Mouse (Mus musculus) midbrain, embryonic 15.5 days (tissue): ENCODE measurements around the gene Gprin1. TPM values are rescaled to one million over a fixed set of nuclear protein-coding genes. Genes with fewer than 3 reads are reported as not detected.

Experiments used
- ATAC-seq: fragments of 200-750 bp; cut with Nextera tagmentation; replicated peaks from 2 replicates; pipeline ENCODE4 v1.8.0; 2017; ENCODE audit warnings: moderate TSS enrichment
- H3K27ac ChIP-seq: fragments of 300-500 bp; sonication (generic); 2 replicates; pipeline ENCODE4 v1.5.1; 2015; ENCODE audit warnings: mild to moderate bottlenecking, inconsistent platforms
- H3K27me3 ChIP-seq: fragments of 300-500 bp; sonication (generic); replicated peaks from 2 replicates; pipeline ENCODE4 v1.6.1; 2015; ENCODE audit warnings: inconsistent platforms
- H3K36me3 ChIP-seq: fragments of 300-500 bp; sonication (generic); replicated peaks from 2 replicates; pipeline ENCODE4 v1.6.1; 2015; ENCODE audit warnings: inconsistent platforms
- H3K4me1 ChIP-seq: fragments of 300-500 bp; sonication (generic); 2 replicates; pipeline ENCODE4 v1.6.1; 2015; ENCODE audit warnings: inconsistent platforms
- H3K4me2 ChIP-seq: fragments of 300-500 bp; sonication (generic); 2 replicates; pipeline ENCODE4 v1.6.1; 2015; ENCODE audit warnings: inconsistent platforms, mild to moderate bottlenecking, moderate library complexity
- H3K4me3 ChIP-seq: fragments of 300-500 bp; sonication (generic); 2 replicates; pipeline ENCODE4 v1.5.1; 2015; ENCODE audit warnings: mild to moderate bottlenecking, inconsistent platforms
- H3K9ac ChIP-seq: fragments of 300-500 bp; sonication (generic); 2 replicates; pipeline ENCODE4 v1.6.1; 2015; ENCODE audit warnings: mild to moderate bottlenecking, inconsistent platforms
- H3K9me3 ChIP-seq: fragments of 300-500 bp; sonication (generic); 2 replicates; pipeline ENCODE4 v1.6.1; 2016; ENCODE audit warnings: inconsistent platforms
- WGBS: fragments of 180-500 bp; shearing (Covaris S2); methylation state at CpG from one replicate; pipeline ENCODE4 v1.1.7; 2015; ENCODE audit warnings: mixed read lengths; 5-methylcytosine and 5-hydroxymethylcytosine counted together
- polyA plus RNA-seq: library from polyadenylated mRNA; unstranded; fragments of >200 nt; fragmentation: Nextera tagmentation; extraction: Ambion mirVana; gene quantifications from 2 replicates; pipeline ENCODE4 v1.2.1, GENCODE M21; 2015

Gene Gprin1
- polyA plus RNA-seq, 1 experiment from 2014 or later: 26.0 TPM

DNA sequence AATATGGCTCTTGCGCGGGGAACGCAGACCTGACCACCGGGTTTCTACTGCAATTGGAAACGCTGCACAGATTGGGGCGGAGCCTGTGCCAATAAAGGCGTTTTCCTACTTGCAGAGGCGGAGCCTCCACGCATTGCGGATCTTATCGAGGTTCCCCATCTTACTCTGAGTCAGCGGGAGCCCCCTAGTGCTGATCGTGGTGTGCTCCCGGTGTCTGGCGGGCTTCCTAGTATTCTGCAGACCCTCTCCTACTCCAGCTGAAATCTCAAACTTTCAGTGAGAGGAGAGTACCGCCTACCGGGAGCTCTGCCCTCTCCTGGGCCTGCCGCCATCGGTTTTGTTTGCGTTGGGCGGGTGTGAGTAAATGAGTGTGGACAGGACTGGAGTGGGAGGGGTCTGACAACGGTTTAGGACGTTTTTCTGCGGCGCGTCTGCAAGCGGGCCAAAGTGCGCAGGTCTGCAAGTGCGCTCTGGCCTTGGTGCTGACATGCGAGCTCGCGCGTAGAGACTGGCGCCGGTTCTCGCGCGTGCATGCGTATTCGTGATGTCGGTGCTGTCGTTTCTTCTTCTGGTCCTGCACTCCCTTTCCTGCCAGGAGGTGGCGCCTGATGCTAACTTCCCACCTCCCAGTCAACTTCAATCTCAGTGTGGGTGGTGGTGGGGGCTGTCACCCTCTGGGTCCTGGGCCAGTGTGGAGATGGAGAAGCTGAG is 8.5 kb upstream of the Gprin1 start:
- Histone ChIP-seq H3K4me2 (peak overlapping the region; percentile 89), H3K27ac (peak overlapping the region; percentile 95), H3K27me3 (peaks cover 4% of the 10 kb centered on the region), H3K36me3 (no peaks in the 10 kb centered on the region), H3K4me3 (peak overlapping the region; percentile 47), H3K9ac (peak overlapping the region; percentile 53), H3K4me1 (peaks cover 55% of the 10 kb centered on the region), H3K9me3 (no peaks in the 10 kb centered on the region)
- 0% methylated on average over 43 of the region's 43 CpGs for WGBS
- ATAC-seq: peak; percentile 84

DNA sequence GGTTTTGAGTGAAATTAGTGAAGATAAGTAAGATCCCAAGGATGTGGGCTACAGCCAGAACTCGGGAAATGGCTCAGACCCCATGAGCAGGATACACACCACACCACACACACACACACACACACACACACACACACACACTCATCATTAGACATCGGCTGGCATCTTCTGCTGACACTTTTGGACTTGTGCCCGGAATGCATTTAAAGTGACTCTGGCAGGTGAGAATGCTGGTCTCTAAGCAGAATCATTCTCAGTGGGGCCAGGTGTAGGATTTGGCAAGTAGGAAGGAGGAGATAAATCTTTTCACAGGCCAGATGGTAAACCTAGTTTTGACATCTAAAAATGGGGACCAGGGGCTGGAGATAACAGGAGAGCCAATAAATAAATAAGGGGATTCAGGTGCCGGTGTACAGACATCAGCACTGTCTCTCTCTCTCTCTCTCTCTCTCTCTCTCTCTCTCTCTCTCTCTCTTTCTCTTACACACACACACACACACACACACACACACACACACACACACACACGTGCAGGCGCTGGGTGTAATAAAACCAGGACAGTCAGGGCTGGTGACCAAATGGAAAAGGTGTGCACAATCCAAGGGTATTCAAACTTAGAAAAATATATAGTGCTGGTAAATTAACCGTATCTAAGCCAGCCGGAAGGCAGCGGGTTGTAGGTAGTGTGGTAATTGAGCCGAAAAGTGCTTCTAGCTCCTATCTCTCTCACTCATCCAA is 7.6 kb upstream of the Gprin1 start:
- H3K27ac ChIP-seq: peak overlapping the region; percentile 95
- H3K4me2 ChIP-seq: peak overlapping the region; percentile 89
- no peaks in the 10 kb centered on the region for H3K9me3 ChIP-seq
- no peaks in the 10 kb centered on the region for H3K36me3 ChIP-seq
- no peaks in the 10 kb centered on the region for H3K27me3 ChIP-seq
- H3K4me3 ChIP-seq: peak overlapping the region; percentile 47
- H3K9ac ChIP-seq: peak overlapping the region; percentile 53
- ATAC-seq: 0 out of 2 replicates have a peak, but pooled peaks have one; percentile 0
- peaks cover 63% of the 10 kb centered on the region for H3K4me1 ChIP-seq
- WGBS: 26% methylated on average over 10 of the region's 10 CpGs

DNA sequence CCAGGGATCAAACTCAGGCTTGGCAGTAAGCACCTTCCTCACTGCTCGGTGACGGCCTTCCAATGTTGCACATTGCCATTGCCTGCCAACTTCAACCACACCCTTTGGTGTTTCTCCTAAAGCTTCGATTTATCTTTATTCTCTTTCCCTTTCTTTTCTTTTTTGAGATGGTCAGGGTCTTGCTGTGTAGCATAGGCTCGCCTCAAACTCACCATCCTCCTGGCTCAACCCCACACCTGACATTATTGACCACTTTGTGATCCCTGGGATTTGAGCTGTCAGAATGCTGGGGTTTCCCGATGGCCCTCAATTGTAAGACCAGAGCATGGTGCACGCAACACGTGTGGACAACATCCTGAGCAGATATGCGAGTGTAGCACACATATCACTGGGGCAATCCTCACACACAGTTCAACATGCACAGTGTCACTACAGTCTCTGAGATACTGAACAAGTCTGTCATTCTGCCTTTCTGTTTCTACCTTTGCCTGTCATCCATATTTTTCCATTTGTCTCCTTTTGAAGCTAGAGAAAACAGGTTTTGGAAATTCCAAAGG is 6.6 kb upstream of the Gprin1 start:
- Histone ChIP-seq H3K4me2 (no peak overlapping the region), H3K27ac (no peak overlapping the region), H3K9ac (no peak overlapping the region), H3K36me3 (no peaks in the 10 kb centered on the region), H3K27me3 (peaks cover 6% of the 10 kb centered on the region; the same call in 1 of the 2 replicates), H3K4me1 (peaks cover 65% of the 10 kb centered on the region), H3K4me3 (no peak overlapping the region), H3K9me3 (no peaks in the 10 kb centered on the region)
- WGBS: 90% methylated on average over 8 of the region's 8 CpGs
- ATAC-seq: no peak

DNA sequence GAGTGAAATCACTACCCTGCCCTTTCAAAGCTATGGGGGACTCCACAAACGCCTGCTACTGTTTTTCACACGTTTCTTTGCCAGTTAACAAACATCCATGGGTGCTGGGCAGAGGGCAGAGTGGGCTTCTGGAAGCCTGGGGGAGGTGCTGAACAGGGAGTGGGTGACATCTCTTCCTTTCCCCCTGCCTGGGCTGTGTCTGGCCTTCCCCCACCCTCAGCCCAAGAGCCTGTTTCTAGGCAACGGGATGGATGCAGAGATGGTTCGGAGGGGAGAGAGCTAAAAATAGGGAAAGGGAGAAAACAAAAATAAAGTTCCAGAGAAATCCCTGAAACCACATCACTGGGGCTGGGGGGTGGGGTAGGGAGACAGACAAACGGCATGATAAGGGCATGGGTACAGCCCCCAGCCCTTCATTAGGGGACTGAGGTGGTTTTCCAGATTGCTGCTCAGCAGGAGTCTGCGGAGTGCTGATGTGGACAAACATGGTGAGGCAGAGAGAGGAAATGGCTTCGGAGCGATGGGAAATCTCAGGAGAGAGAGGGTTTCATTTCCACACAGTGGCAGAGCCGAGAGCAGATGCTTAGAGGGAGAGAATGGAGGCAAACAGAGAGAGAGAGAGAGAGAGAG is 5.6 kb upstream of the Gprin1 start:
- H3K27ac ChIP-seq: peak overlapping the region; percentile 59
- 11% methylated on average over 9 of the region's 9 CpGs for WGBS
- no peaks in the 10 kb centered on the region for H3K36me3 ChIP-seq
- H3K4me3 ChIP-seq: no peak overlapping the region; the same call in 1 of the 2 replicates
- H3K4me1 ChIP-seq: peaks cover 68% of the 10 kb centered on the region
- H3K27me3 ChIP-seq: peaks cover 11% of the 10 kb centered on the region; the same call in 1 of the 2 replicates
- no peak overlapping the region for H3K9ac ChIP-seq
- H3K4me2 ChIP-seq: peak overlapping the region; percentile 19; the same call in 1 of the 2 replicates
- ATAC-seq: no peak
- H3K9me3 ChIP-seq: no peaks in the 10 kb centered on the region

DNA sequence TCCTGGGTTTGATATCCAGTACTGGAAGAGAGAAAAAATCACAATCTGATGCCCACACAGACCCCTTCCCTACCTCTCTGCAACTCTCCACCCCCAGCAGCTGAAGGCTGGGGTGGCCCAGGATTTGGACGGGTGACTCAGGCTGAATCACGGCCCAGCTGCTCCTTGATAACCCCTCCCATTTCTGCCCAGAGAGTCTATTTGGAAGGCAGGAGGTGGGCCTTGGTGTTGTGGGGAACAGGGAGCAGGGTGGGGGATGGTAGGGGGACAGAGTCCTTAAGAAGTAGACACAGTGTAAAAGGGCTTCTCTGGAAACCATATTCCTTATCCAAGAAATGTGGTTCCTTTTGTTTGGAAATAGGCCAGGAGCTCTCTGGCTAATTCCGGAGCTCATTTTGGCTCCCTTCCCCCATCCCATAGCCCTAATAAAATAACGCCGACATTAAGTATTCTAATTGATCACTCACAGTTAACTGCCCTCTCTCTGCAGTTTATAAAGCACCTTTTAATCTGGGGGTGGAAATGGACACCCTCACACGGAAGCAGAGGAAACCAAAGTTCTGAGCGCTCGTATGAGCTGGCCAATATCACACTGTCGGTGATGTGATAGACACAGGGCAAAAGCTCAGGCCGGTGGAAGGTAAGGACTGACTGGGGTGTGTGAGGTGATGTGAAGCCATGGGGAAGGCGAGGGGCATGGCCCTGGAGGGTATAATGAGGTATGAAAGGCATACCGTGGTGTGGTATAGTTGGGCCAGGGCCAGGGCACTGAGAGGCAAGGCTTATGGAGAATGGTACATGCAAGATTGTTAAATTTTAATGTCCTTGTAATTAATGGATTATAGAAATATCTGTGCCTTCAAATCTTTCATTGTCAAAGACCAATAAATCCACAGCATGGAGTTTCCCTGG is 4.8 kb upstream of the Gprin1 start:
- no peak overlapping the region for H3K9ac ChIP-seq
- no peak overlapping the region for H3K27ac ChIP-seq
- H3K36me3 ChIP-seq: no peaks in the 10 kb centered on the region
- peaks cover 11% of the 10 kb centered on the region; the same call in 1 of the 2 replicates for H3K27me3 ChIP-seq
- WGBS: 37% methylated on average over 12 of the region's 12 CpGs
- no peak overlapping the region for H3K4me3 ChIP-seq
- peaks cover 64% of the 10 kb centered on the region for H3K4me1 ChIP-seq
- H3K4me2 ChIP-seq: no peak overlapping the region
- no peaks in the 10 kb centered on the region for H3K9me3 ChIP-seq
- no peak for ATAC-seq

DNA sequence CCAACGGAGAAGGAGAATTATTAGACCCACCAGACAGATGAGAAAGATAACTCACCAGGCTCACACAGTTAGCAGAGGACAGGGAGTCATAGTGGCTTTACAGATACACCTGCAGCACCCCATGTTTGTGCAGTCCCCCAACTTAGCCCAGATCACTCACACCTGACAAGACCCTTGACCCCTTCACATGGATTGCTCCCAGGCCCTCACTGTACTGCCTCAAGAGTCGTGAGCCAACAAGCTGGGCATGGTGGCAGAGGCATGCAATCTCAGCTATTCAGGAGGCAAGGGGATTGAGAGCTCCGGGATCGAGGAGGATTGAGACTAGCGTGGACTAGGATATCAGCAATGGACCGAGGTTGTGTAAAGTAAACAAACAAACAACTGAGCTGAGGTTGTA is 4.1 kb upstream of the Gprin1 start:
- H3K27me3 ChIP-seq: peaks cover 11% of the 10 kb centered on the region; the same call in 1 of the 2 replicates
- peaks cover 57% of the 10 kb centered on the region for H3K4me1 ChIP-seq
- 60% methylated on average over 6 of the region's 6 CpGs for WGBS
- no peak overlapping the region for H3K4me3 ChIP-seq
- no peaks in the 10 kb centered on the region for H3K36me3 ChIP-seq
- H3K9me3 ChIP-seq: no peaks in the 10 kb centered on the region
- H3K27ac ChIP-seq: no peak overlapping the region
- no peak overlapping the region for H3K9ac ChIP-seq
- no peak overlapping the region for H3K4me2 ChIP-seq
- no peak for ATAC-seq

DNA sequence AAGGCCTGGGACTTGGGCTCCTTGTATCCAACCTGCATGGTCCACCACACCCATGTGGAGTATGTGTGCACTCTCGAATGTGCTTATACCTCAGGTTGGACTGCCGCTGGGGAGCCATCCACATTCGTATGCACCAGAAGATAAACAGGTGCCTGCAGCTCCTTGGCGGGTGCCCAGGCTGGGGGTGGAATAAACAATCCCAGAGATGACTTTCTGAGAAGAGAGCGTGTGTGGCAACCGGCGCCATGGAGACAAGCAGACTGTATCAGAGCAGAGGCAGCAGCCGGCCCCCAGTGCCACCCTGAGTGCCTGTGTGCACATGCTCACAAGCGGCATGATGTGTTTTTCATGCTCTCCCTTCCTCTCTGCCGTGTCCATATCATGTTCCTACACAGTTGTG is 3.0 kb upstream of the Gprin1 start:
- Histone ChIP-seq H3K9me3 (no peaks in the 10 kb centered on the region), H3K27ac (no peak overlapping the region), H3K9ac (no peak overlapping the region), H3K27me3 (peaks cover 11% of the 10 kb centered on the region; the same call in 1 of the 2 replicates), H3K4me3 (no peak overlapping the region), H3K4me2 (no peak overlapping the region), H3K36me3 (no peaks in the 10 kb centered on the region), H3K4me1 (peaks cover 61% of the 10 kb centered on the region)
- ATAC-seq: no peak
- WGBS: 66% methylated on average over 10 of the region's 10 CpGs

DNA sequence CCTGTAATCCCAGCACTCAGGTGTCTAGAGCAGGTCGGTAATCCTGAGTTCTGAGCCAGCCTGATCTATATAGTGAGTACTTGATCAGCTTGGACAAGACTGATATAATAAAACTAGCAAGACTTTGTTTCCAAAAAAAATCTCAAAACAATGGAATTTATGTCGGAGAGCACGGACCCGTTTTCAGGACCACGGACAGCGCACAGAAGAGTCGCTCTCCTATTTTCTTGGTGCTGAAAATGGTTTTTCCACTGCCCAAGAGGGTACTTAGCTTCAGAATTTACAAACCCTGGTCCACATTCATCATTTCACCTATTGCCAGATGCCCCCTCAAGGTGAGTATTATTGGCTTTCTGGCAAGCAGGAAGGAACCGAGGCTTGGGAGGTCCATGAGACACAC is 1.0 kb upstream of the Gprin1 start:
- H3K27me3 ChIP-seq: peaks cover 11% of the 10 kb centered on the region; the same call in 1 of the 2 replicates
- 8% methylated on average over 8 of the region's 8 CpGs for WGBS
- H3K4me2 ChIP-seq: no peak overlapping the region
- ATAC-seq: no peak
- H3K27ac ChIP-seq: no peak overlapping the region
- H3K9me3 ChIP-seq: no peaks in the 10 kb centered on the region
- no peaks in the 10 kb centered on the region for H3K36me3 ChIP-seq
- H3K4me1 ChIP-seq: peaks cover 62% of the 10 kb centered on the region
- H3K4me3 ChIP-seq: no peak overlapping the region
- no peak overlapping the region for H3K9ac ChIP-seq

DNA sequence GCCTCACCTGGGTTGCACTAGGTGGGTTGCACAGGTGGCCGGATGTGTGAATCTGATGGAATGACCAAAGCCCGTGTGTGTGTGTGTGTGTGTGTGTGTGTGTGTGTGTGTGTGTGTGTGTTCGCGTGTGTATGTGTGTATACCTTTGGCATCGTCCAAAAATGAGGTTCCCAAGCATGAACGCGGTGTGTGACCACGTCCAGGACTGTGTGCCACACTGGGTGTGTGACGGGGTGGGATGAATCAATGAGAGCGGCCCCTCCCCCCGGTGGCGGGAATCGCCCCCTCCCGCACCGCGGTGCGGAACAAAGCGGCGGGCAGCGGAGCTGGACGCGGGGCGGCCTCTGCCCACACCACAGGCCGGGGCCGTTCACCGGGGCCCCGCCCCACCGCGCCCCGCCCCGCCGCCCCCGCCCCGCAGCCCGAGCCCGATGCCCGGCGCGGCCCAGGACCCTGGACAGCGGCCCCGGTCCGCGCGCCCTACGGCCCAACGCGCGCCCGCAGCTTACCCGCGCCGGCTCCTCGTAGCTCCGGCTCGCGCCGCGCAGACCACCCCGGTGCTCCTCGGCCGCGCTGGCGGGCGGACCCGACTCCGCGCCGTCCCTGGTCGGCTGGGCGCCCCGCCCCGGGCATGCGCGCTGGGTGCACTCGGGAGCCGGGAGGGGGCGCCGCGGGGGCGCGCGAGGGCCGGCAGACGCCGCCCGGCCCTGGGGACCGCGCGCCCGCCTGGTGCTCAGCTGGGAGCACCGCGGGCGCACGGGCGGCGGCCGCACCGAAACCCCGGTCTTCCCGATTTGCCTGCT is 412 bp downstream of the Gprin1 start:
- WGBS: 1% methylated on average over 48 of the region's 100 CpGs
- peak overlapping the region; percentile 76 for H3K9ac ChIP-seq
- no peaks in the 10 kb centered on the region for H3K36me3 ChIP-seq
- H3K4me3 ChIP-seq: peak overlapping the region; percentile 67
- peak overlapping the region; percentile 74 for H3K4me2 ChIP-seq
- H3K27me3 ChIP-seq: peaks cover 11% of the 10 kb centered on the region; the same call in 1 of the 2 replicates
- H3K27ac ChIP-seq: peak overlapping the region; percentile 93
- H3K4me1 ChIP-seq: peaks cover 62% of the 10 kb centered on the region
- peak; percentile 89 for ATAC-seq
- no peaks in the 10 kb centered on the region for H3K9me3 ChIP-seq

DNA sequence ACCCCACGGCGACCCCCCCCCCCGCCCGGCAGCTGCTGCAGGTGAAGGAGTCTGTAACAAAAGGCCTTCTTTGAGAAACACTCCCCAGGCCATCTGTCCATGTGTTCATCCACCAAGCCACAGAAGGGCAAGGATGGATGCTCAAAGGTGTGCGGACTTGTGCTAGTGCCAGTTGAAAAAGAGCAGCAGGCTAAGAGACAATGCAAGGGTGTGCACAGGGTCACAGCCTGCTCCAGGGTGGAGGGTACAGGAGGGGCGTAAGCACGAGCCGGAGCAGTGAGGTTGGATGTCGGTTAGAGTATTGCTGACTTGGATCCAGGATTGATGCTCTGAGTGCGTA is 983 bp downstream of the Gprin1 start:
- Histone ChIP-seq H3K9me3 (no peaks in the 10 kb centered on the region), H3K4me3 (peak overlapping the region; percentile 67), H3K4me2 (peak overlapping the region; percentile 74), H3K4me1 (peaks cover 59% of the 10 kb centered on the region), H3K27ac (peak overlapping the region; percentile 93), H3K27me3 (peaks cover 11% of the 10 kb centered on the region; the same call in 1 of the 2 replicates), H3K36me3 (no peaks in the 10 kb centered on the region), H3K9ac (peak overlapping the region; percentile 76)
- peak; percentile 53 for ATAC-seq
- 20% methylated on average over 10 of the region's 10 CpGs for WGBS

DNA sequence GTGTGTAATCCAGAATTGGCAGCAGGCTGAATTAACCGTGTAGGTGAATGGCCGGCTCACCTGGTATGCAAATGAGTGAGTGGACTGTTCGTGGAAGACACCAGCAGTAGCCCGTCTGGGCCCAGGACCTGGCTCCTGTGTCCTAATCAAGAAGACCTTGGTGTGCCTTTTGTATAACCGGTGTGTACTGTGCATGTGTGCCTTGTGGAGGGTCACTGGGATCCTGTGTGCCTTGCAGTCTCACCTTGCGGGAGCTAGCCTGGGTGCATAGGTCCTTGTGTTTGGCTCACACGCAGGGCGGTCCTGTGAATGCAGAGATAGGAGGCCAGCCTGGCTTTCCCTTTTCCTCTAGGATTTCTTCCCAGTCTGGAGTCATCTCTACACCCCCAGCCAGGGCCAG is 1.5 kb downstream of the Gprin1 start:
- Histone ChIP-seq H3K9me3 (no peaks in the 10 kb centered on the region), H3K4me3 (peak overlapping the region; percentile 67), H3K27ac (no peak overlapping the region; the same call in 1 of the 2 replicates), H3K9ac (peak overlapping the region; percentile 76), H3K36me3 (no peaks in the 10 kb centered on the region), H3K4me2 (peak overlapping the region; percentile 74), H3K4me1 (peaks cover 59% of the 10 kb centered on the region), H3K27me3 (peaks cover 11% of the 10 kb centered on the region; the same call in 1 of the 2 replicates)
- WGBS: 82% methylated on average over 8 of the region's 8 CpGs
- ATAC-seq: no peak
